Mouse (Mus musculus): ENCODE results near the gene Plekha3. TPM values are rescaled to one million over a fixed set of nuclear protein-coding genes. Genes with fewer than 3 reads are reported as not detected.

The Plekha3 gene
- polyA plus RNA-seq, 1 experiment from 2014 or later = 13.0 TPM

Other genes starting within 250 kb of the Plekha3 start
- 37.8 and 38.9 TPM in 2 replicates for gene Prkra, start 27.3 kb upstream of the Plekha3 start, polyA plus RNA-seq (2014; fragmentation: Nextera tagmentation; extraction: Ambion mirVana)
- 0.18 TPM in 1 of 2 replicates, not detected in the other for gene Pjvk, start 26.8 kb upstream of the Plekha3 start, polyA plus RNA-seq (2014; fragmentation: Nextera tagmentation; extraction: Ambion mirVana)
- gene Fkbp7, start 2.2 kb upstream of the Plekha3 start, polyA plus RNA-seq (2014; fragmentation: Nextera tagmentation; extraction: Ambion mirVana) = 73.8 and 85.0 TPM in 2 replicates

All from heart, embryonic 14.5 days (tissue).